In the genomic region with DNA sequence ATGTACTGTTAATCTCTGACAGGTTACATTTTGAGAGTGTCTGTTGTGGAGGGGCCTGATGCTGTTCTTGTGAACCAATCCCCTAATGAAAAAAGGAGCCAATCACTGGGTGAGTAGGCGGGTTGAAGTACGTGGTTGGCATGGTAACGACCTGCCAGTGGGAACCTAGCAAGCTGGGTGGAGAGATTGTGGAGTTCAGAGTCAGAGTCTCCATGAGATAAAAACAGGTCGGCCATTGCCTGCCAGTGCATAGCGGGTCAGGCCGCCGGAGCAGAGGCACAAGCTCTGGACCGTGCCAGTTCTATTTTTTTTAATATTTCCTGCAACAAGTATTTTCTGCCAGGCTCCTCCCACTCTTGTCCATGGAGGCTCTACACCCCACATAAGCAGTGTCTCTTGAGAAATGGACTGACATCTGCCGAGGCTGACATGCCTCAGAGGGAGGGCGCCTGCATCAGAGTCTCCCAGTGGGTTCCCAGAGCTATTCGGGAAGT, we compare ENCODE assay signal across 10 mouse cellular contexts. TPM values are rescaled to one million over a fixed set of nuclear protein-coding genes. Genes with fewer than 3 reads are reported as not detected.
DNase-seq lines count a peak whose midpoint lies in the region; ATAC-seq and TF ChIP-seq lines count a peak whose summit lies in the region.
"Had no signal": no experiment of that assay in that cellular context is flagged by ENCODE, and none has a peak within 500 bp of the region (broad histone marks: within the 10 kb centered on the region; RNA-seq: fewer than 3 reads in every experiment).

No protein-coding gene starts in this region.

- no peak overlapping the region for H3K4me2 ChIP-seq in heart, embryonic 16.5 days (ENCODE audit: low read depth, low read length)
- no peak overlapping the region for H3K4me2 ChIP-seq in forebrain, embryonic 13.5 days

- peak; percentile 43 to 66; a peak in 2 of 4 replicates for TF ChIP-seq EP300 in MEL (IDR thresholded peaks at IDR 0.05; ENCODE audit: low read depth in 1 of 2, low read length in 2 of 2)

- 51% methylated on average over 11 of the region's 11 CpGs for WGBS in heart, embryonic 16.5 days
- WGBS in forebrain, embryonic 13.5 days, result 72% methylated on average over 11 of the region's 11 CpGs

- no peaks in the 10 kb centered on the region; the same call in 1 of the 2 replicates for H3K79me2 ChIP-seq in MEL (ENCODE audit: control insufficient read depth, insufficient read depth, low read length, poor library complexity)

- H3K4me1 ChIP-seq in heart, embryonic 16.5 days (ENCODE audit: control insufficient read depth, insufficient read depth, low read length), result no peaks in the 10 kb centered on the region
- peaks cover 9 to 13% of the 10 kb centered on the region in 2 experiments; a peak in 3 of 4 replicates for H3K4me1 ChIP-seq in MEL (ENCODE audit: control insufficient read depth in 1 of 2, insufficient read depth in 2 of 2, low read length in 2 of 2)
- no peaks in the 10 kb centered on the region for H3K4me1 ChIP-seq in forebrain, embryonic 13.5 days

- TF ChIP-seq CTCF in MEL (IDR thresholded peaks at IDR 0.05 in 2 of 3, conservative IDR thresholded peaks at IDR 0.05 in 1 of 3; ENCODE audit: control insufficient read depth in 1 of 3, insufficient read depth in 1 of 3, low read depth in 2 of 3, low read length in 3 of 3, poor library complexity in 1 of 3, severe bottlenecking in 1 of 3), result no peak

- H3K27ac ChIP-seq in heart, embryonic 16.5 days (ENCODE audit: low read length), result no peak overlapping the region
- H3K27ac ChIP-seq in MEL (ENCODE audit: control insufficient read depth, low read depth, low read length), result peak overlapping the region; percentile 83
- no peak overlapping the region for H3K27ac ChIP-seq in forebrain, embryonic 13.5 days
- H3K27ac ChIP-seq: kidney, postnatal 0 days had no signal

- no peak overlapping the region for H3K4me3 ChIP-seq in heart, embryonic 16.5 days (ENCODE audit: low read length)
- H3K4me3 ChIP-seq in MEL (ENCODE audit: control insufficient read depth in 1 of 2, insufficient read depth in 1 of 2, low read depth in 2 of 2, low read length in 2 of 2), result peak overlapping the region; percentile 61 to 64
- no peak overlapping the region for H3K4me3 ChIP-seq in forebrain, embryonic 13.5 days

- DNase-seq in heart, adult 8-10 months (ENCODE audit: low spot score), result no peak
- DNase-seq in MEL (ENCODE audit: low read depth, low spot score), result peak; percentile 96
- peak; percentile 71 for DNase-seq in lung, postnatal 10 days
- no peak for DNase-seq in gastrocnemius, postnatal 10 days
- DNase-seq in thymus, postnatal 0 days (ENCODE audit: low spot score), result no peak
- DNase-seq: thymus, postnatal 14 days had no signal

- peak; percentile 35; the same call in 1 of the 2 replicates for ATAC-seq in heart, embryonic 16.5 days (replicated peaks; ENCODE audit: extremely low read depth, insufficient read depth, low FRiP score)
- ATAC-seq in forebrain, embryonic 13.5 days, result peak; percentile 57
- no peak for ATAC-seq in frontal cortex, adult (ENCODE audit: low TSS enrichment)

- H3K27me3 ChIP-seq in heart, embryonic 16.5 days (ENCODE audit: control insufficient read depth, insufficient read depth, low read length), result no peaks in the 10 kb centered on the region
- H3K27me3 ChIP-seq in MEL (ENCODE audit: control insufficient read depth in 1 of 2, insufficient read depth in 2 of 2, low read length in 2 of 2), result no peaks in the 10 kb centered on the region
- no peaks in the 10 kb centered on the region for H3K27me3 ChIP-seq in forebrain, embryonic 13.5 days

- no peak for TF ChIP-seq RAD21 in MEL (IDR thresholded peaks at IDR 0.05; ENCODE audit: low read depth, low read length)

- peaks cover 34% of the 10 kb centered on the region for H3K36me3 ChIP-seq in heart, embryonic 16.5 days (ENCODE audit: control insufficient read depth, insufficient read depth)
- H3K36me3 ChIP-seq in MEL (ENCODE audit: control insufficient read depth in 1 of 2, insufficient read depth in 2 of 2, low read length in 2 of 2), result peaks cover 0 to 11% of the 10 kb centered on the region in 2 experiments; a peak in 2 of 4 replicates
- H3K36me3 ChIP-seq in forebrain, embryonic 13.5 days (ENCODE audit: poor library complexity, severe bottlenecking), result peaks cover 68% of the 10 kb centered on the region

- H3K9me3 ChIP-seq in heart, embryonic 16.5 days (replicated peaks; ENCODE audit: control insufficient read depth, low read length), result peaks cover 4% of the 10 kb centered on the region; the same call in 1 of the 2 replicates
- no peaks in the 10 kb centered on the region for H3K9me3 ChIP-seq in MEL (replicated peaks; ENCODE audit: insufficient read depth, low read length)
- no peaks in the 10 kb centered on the region for H3K9me3 ChIP-seq in forebrain, embryonic 13.5 days (replicated peaks)

- TF ChIP-seq POLR2A in MEL (IDR thresholded peaks at IDR 0.05; ENCODE audit: control insufficient read depth in 1 of 2, insufficient read depth in 1 of 2, low read depth in 1 of 2, low read length in 2 of 2, poor library complexity in 1 of 2), result peak; percentile 64 to 70; a peak in 3 of 4 replicates

- no peak overlapping the region for H3K9ac ChIP-seq in heart, embryonic 16.5 days (ENCODE audit: low read length)
- H3K9ac ChIP-seq in MEL (ENCODE audit: control insufficient read depth, low read depth, low read length, poor library complexity, severe bottlenecking), result peak overlapping the region; percentile 70
- no peak overlapping the region for H3K9ac ChIP-seq in forebrain, embryonic 13.5 days

TF ChIP-seq in MEL, 35 proteins besides CTCF, POLR2A, EP300 and RAD21:
- TF ChIP-seq BHLHE40 (IDR thresholded peaks at IDR 0.05; ENCODE audit: borderline replicate concordance, low read depth, low read length), result no peak
- peak; percentile 77 for TF ChIP-seq TCF12 (IDR thresholded peaks at IDR 0.05; ENCODE audit: low read depth, low read length)
- TF ChIP-seq TBP (IDR thresholded peaks at IDR 0.05; ENCODE audit: low read depth, low read length), result peak; percentile 68; the same call in 1 of the 2 replicates
- peak; percentile 63 for TF ChIP-seq MXI1 (IDR thresholded peaks at IDR 0.05; ENCODE audit: low read depth, low read length)
- peak; percentile 88 for TF ChIP-seq TAL1 (IDR thresholded peaks at IDR 0.05; ENCODE audit: low read length)
- peak; percentile 59 for TF ChIP-seq ETS1 (IDR thresholded peaks at IDR 0.05; ENCODE audit: low read depth, low read length)
- peak; percentile 55 for TF ChIP-seq SIN3A (IDR thresholded peaks at IDR 0.05; ENCODE audit: low read length)
- TF ChIP-seq MAX (IDR thresholded peaks at IDR 0.05; ENCODE audit: low read length), result no peak
- TF ChIP-seq MAZ (IDR thresholded peaks at IDR 0.05; ENCODE audit: low read depth, low read length), result peak; percentile 33; the same call in 1 of the 2 replicates
- TF ChIP-seq CHD1 (IDR thresholded peaks at IDR 0.05; ENCODE audit: low read depth, low read length), result no peak
- peak; percentile 81 for TF ChIP-seq GATA1 (IDR thresholded peaks at IDR 0.05; ENCODE audit: low read depth, low read length)
- no peak for TF ChIP-seq ZC3H11A (IDR thresholded peaks at IDR 0.05; ENCODE audit: low read depth, low read length)
- TF ChIP-seq NELFE (IDR thresholded peaks at IDR 0.05; ENCODE audit: low read depth, low read length), result peak; percentile 61

RNA-seq across cellular contexts. Expression of gene Rheb, which starts 27.4 kb away (rescaled TPM):
- polyA plus RNA-seq in heart, embryonic 16.5 days (2015; fragmentation: Nextera tagmentation; extraction: Ambion mirVana), result 242 and 283 TPM in 2 replicates
- total RNA-seq in heart, adult 8-10 months (2022), result 10 to 100 TPM; 76.2 to 78.6 (median 77.5) TPM
- 61.3 and 67.7 TPM in 2 replicates for total RNA-seq in MEL (2012; rRNA removed)
- polyA plus RNA-seq in MEL (2012; ENCODE audit: insufficient read depth in 1 of 2, insufficient read length in 2 of 2, low read depth in 1 of 2, low replicate concordance in 2 of 2, missing spikeins in 1 of 2), result 100 to 1,000 TPM; 114 to 731 TPM
- 232 and 237 TPM in 2 replicates for polyA plus RNA-seq in forebrain, embryonic 13.5 days (2015; fragmentation: Nextera tagmentation; extraction: Ambion mirVana)
- total RNA-seq in gastrocnemius, postnatal 10 days (2021), result 10 to 100 TPM; 62.2 to 62.8 TPM
- polyA plus RNA-seq in thymus, postnatal 0 days (2015; fragmentation: Nextera tagmentation; extraction: Ambion mirVana), result 193 and 203 TPM in 2 replicates

Comparison
In these comparisons a context has a peak if more than half of its experiments do, and no peak if none do; other contexts are left out.
1. H3K4me3 ChIP-seq: peak in MEL (2 of 2); none in heart, embryonic 16.5 days (single experiment) and forebrain, embryonic 13.5 days (single experiment).
2. DNase-seq: peak in MEL (single experiment) and lung, postnatal 10 days (single experiment); none in heart, adult 8-10 months (single experiment), gastrocnemius, postnatal 10 days (single experiment) and thymus, postnatal 0 days (single experiment).